In genomic region chr5:119053738-119054137, GRCm38 (mm10) we compare ENCODE assay signal across 13 mouse cellular contexts.
DNase-seq lines count a peak whose midpoint lies in the region; ATAC-seq and TF ChIP-seq lines count a peak whose summit lies in the region.
"Had no signal": no experiment of that assay in that cellular context is flagged by ENCODE, and none has a peak within 500 bp of the region (broad histone marks: within the 10 kb centered on the region; RNA-seq: fewer than 3 reads in every experiment).

No protein-coding gene starts in this region.

- no peak overlapping the region for H3K9ac ChIP-seq in intestine, postnatal 0 days (ENCODE audit: low read depth, low read length)
- H3K9ac ChIP-seq in intestine, embryonic 15.5 days: no peak overlapping the region
- H3K9ac ChIP-seq: forebrain, embryonic 15.5 days; neural tube, embryonic 13.5 days had no signal

- H3K36me3 ChIP-seq in intestine, postnatal 0 days (ENCODE audit: control insufficient read depth, insufficient read depth): no peaks in the 10 kb centered on the region
- H3K36me3 ChIP-seq in intestine, embryonic 15.5 days: no peaks in the 10 kb centered on the region
- H3K36me3 ChIP-seq: forebrain, embryonic 15.5 days; neural tube, embryonic 13.5 days had no signal

- DNase-seq in adrenal gland, adult (ENCODE audit: inconsistent age in 2 of 2, low spot score in 1 of 2): peak; percentile 28 to 65
- no peak for DNase-seq in adrenal gland, postnatal 10 days
- peak; percentile 3 for DNase-seq in thymus, postnatal 25 days
- DNase-seq in thymus, postnatal 36 days: no peak
- DNase-seq in testis, postnatal 14 days (ENCODE audit: low spot score): peak; percentile 24
- DNase-seq: cerebellum, postnatal 36 days; gastrocnemius, postnatal 10 days; midbrain, embryonic 14.5 days had no signal

- no peak overlapping the region for H3K4me3 ChIP-seq in intestine, postnatal 0 days (ENCODE audit: low read depth, low read length)
- H3K4me3 ChIP-seq in intestine, embryonic 15.5 days (replicated peaks): no peak overlapping the region
- H3K4me3 ChIP-seq: forebrain, embryonic 15.5 days; neural tube, embryonic 13.5 days had no signal

- H3K27ac ChIP-seq in intestine, postnatal 0 days (ENCODE audit: low read depth, low read length): no peak overlapping the region
- no peak overlapping the region for H3K27ac ChIP-seq in intestine, embryonic 15.5 days
- H3K27ac ChIP-seq: forebrain, embryonic 15.5 days; neural tube, embryonic 13.5 days had no signal

- 93% methylated on average over 8 of the region's 8 CpGs for WGBS in intestine, postnatal 0 days
- WGBS in intestine, embryonic 15.5 days: 92% methylated on average over 8 of the region's 8 CpGs

- peak; percentile 59 for TF ChIP-seq CTCF in intestine, postnatal 0 days (IDR thresholded peaks at IDR 0.05; ENCODE audit: low read depth)

- H3K27me3 ChIP-seq in intestine, postnatal 0 days (replicated peaks; ENCODE audit: control insufficient read depth, insufficient read depth, low read length): no peaks in the 10 kb centered on the region; the same call in 1 of the 2 replicates
- H3K27me3 ChIP-seq in intestine, embryonic 15.5 days (replicated peaks): no peaks in the 10 kb centered on the region; the same call in 1 of the 2 replicates
- H3K27me3 ChIP-seq: forebrain, embryonic 15.5 days had no signal

- no peaks in the 10 kb centered on the region for H3K9me3 ChIP-seq in intestine, postnatal 0 days (ENCODE audit: control insufficient read depth)
- H3K9me3 ChIP-seq in intestine, embryonic 15.5 days: no peaks in the 10 kb centered on the region
- H3K9me3 ChIP-seq: forebrain, embryonic 15.5 days; neural tube, embryonic 13.5 days had no signal

- no peak for ATAC-seq in intestine, postnatal 0 days
- no peak for ATAC-seq in intestine, embryonic 15.5 days
- no peak for ATAC-seq in erythroid progenitor cell, adult 5-6 weeks (replicated peaks; ENCODE audit: low FRiP score, poor library complexity, severe bottlenecking)
- ATAC-seq: forebrain, embryonic 15.5 days had no signal

- no peaks in the 10 kb centered on the region; the same call in 1 of the 2 replicates for H3K4me1 ChIP-seq in intestine, postnatal 0 days (replicated peaks; ENCODE audit: control insufficient read depth, insufficient read depth, low read length)
- H3K4me1 ChIP-seq in intestine, embryonic 15.5 days (replicated peaks): peaks cover 10% of the 10 kb centered on the region; the same call in 1 of the 2 replicates

- no peak overlapping the region for H3K4me2 ChIP-seq in intestine, postnatal 0 days (replicated peaks; ENCODE audit: low read depth)
- no peak overlapping the region for H3K4me2 ChIP-seq in intestine, embryonic 15.5 days (replicated peaks)
- H3K4me2 ChIP-seq: forebrain, embryonic 15.5 days; neural tube, embryonic 13.5 days had no signal

Comparison
In these comparisons a context has a peak if more than half of its experiments do, and no peak if none do; other contexts are left out.
1. DNase-seq: peak in adrenal gland, adult (2 of 2), thymus, postnatal 25 days (single experiment) and testis, postnatal 14 days (single experiment); none in adrenal gland, postnatal 10 days (single experiment) and thymus, postnatal 36 days (0 of 2).